Mouse (Mus musculus): ENCODE results near the gene Lbx2.

GRCm38 (mm10) chr6:83118369-83118768, 32.2 kb downstream of the Lbx2 start:
- TF ChIP-seq POLR2A (IDR thresholded peaks at IDR 0.05; ENCODE audit: borderline replicate concordance, insufficient read depth, low read length) (no peak), CTCF (IDR thresholded peaks at IDR 0.05; ENCODE audit: borderline replicate concordance, insufficient read depth, low read depth, low read length) (no peak)
